In genomic region chr7:100824661-100825060, GRCm38 (mm10) we compare ENCODE assay signal across 23 mouse cellular contexts.
"Had no signal": no experiment of that assay in that cellular context is flagged by ENCODE, and none has a peak within 500 bp of the region (broad histone marks: within the 10 kb centered on the region; RNA-seq: fewer than 3 reads in every experiment).

No protein-coding gene starts in this region.

- H3K4me3 ChIP-seq: layer of hippocampus, adult 2 months; limb, embryonic 10.5 days; limb, embryonic 13.5 days; liver, embryonic 12.5 days; liver, embryonic 15.5 days; lung, embryonic 15.5 days; midbrain, embryonic 12.5 days; midbrain, embryonic 15.5 days; neural tube, embryonic 12.5 days; neural tube, embryonic 15.5 days; stomach, embryonic 15.5 days had no signal

- H3K27me3 ChIP-seq: limb, embryonic 13.5 days; liver, embryonic 12.5 days; liver, embryonic 15.5 days; lung, embryonic 15.5 days; midbrain, embryonic 12.5 days; midbrain, embryonic 15.5 days; neural tube, embryonic 12.5 days; neural tube, embryonic 15.5 days; stomach, embryonic 15.5 days had no signal

- DNase-seq: kidney, postnatal 25 days; layer of hippocampus, adult 9-11 months; liver; lung, adult 18-20 months; lung, postnatal 10 days; lung, postnatal 4 days; right cerebral cortex, adult 18-20 months; right cerebral cortex, postnatal 14 days; right cerebral cortex, postnatal 4 days; spleen, adult 18-20 months; thymus, postnatal 25 days had no signal

- H3K9me3 ChIP-seq: limb, embryonic 10.5 days; limb, embryonic 13.5 days; liver, embryonic 12.5 days; liver, embryonic 15.5 days; lung, embryonic 15.5 days; midbrain, embryonic 12.5 days; midbrain, embryonic 15.5 days; neural tube, embryonic 12.5 days; neural tube, embryonic 15.5 days; stomach, embryonic 15.5 days had no signal

- H3K4me2 ChIP-seq: limb, embryonic 13.5 days; liver, embryonic 12.5 days; liver, embryonic 15.5 days; lung, embryonic 15.5 days; midbrain, embryonic 12.5 days; midbrain, embryonic 15.5 days; neural tube, embryonic 12.5 days; neural tube, embryonic 15.5 days; stomach, embryonic 15.5 days had no signal

- ATAC-seq: liver, embryonic 12.5 days; midbrain, embryonic 15.5 days had no signal

- H3K4me1 ChIP-seq: limb, embryonic 10.5 days; limb, embryonic 13.5 days; liver, embryonic 12.5 days; lung, embryonic 15.5 days; midbrain, embryonic 12.5 days; midbrain, embryonic 15.5 days; neural tube, embryonic 12.5 days; neural tube, embryonic 15.5 days; stomach, embryonic 15.5 days had no signal

- H3K36me3 ChIP-seq: liver, embryonic 15.5 days; lung, embryonic 15.5 days; midbrain, embryonic 15.5 days; stomach, embryonic 15.5 days had no signal

- H3K9ac ChIP-seq: limb, embryonic 13.5 days; liver, embryonic 12.5 days; liver, embryonic 15.5 days; lung, embryonic 15.5 days; midbrain, embryonic 12.5 days; midbrain, embryonic 15.5 days; neural tube, embryonic 12.5 days; neural tube, embryonic 15.5 days; stomach, embryonic 15.5 days had no signal

- H3K27ac ChIP-seq: kidney, postnatal 0 days; layer of hippocampus, adult 2 months; limb, embryonic 10.5 days; limb, embryonic 13.5 days; liver, embryonic 12.5 days; lung, embryonic 15.5 days; midbrain, embryonic 12.5 days; midbrain, embryonic 15.5 days; neural tube, embryonic 12.5 days; neural tube, embryonic 15.5 days; stomach, embryonic 15.5 days had no signal
